Mouse (Mus musculus) cortical plate, adult 2 months (tissue): ENCODE results near the gene Alpl. TPM values are rescaled to one million over a fixed set of nuclear protein-coding genes. Genes with fewer than 3 reads are reported as not detected.

Source experiments
- H3K27ac ChIP-seq: fragments of 200-500 bp; 2 replicates; pipeline ENCODE4 v1.5.1; 2012; ENCODE audit warnings: low read length, control low read depth, inconsistent platforms; ENCODE audit not compliant: insufficient read depth
- H3K4me1 ChIP-seq: fragments of 200-500 bp; 2 replicates; pipeline ENCODE4 v1.6.1; 2011; ENCODE audit warnings: low read length; ENCODE audit not compliant: control insufficient read depth, insufficient read depth
- H3K4me3 ChIP-seq: fragments of 200-500 bp; 2 replicates; pipeline ENCODE4 v1.5.1; 2011; ENCODE audit warnings: mild to moderate bottlenecking, low read length, control low read depth; ENCODE audit not compliant: insufficient read depth
- CTCF ChIP-seq: fragments of 200-500 bp; IDR thresholded peaks from 2 replicates; pipeline ENCODE4 v1.5.1; 2011; ENCODE audit warnings: mild to moderate bottlenecking, control low read depth, low read length; ENCODE audit not compliant: insufficient read depth; ENCODE audit errors: extremely low read depth
- POLR2A ChIP-seq: fragments of 200-500 bp; IDR thresholded peaks from 2 replicates; pipeline ENCODE4 v1.6.1; 2011; ENCODE audit warnings: mild to moderate bottlenecking, low read length, control low read depth; ENCODE audit not compliant: insufficient read depth; ENCODE audit errors: extremely low read depth
- polyA plus RNA-seq: library from polyadenylated mRNA; depleted of rRNA; stranded (reverse); fragments of >200 nt; gene quantifications from 2 replicates; pipeline ENCODE4 v1.2.3, GENCODE M21; 2012; rRNA removed

The Alpl gene
- polyA plus RNA-seq, 1 experiment = 12.9 TPM

- no peak for TF ChIP-seq POLR2A
- no peak for TF ChIP-seq CTCF
- Histone ChIP-seq H3K27ac (no peak overlapping the region), H3K4me1 (peaks cover 19% of the 10 kb centered on the region), H3K4me3 (no peak overlapping the region)
Observed at GRCm38 (mm10) chr4:137695900-137696299, 100.3 kb downstream of the Alpl start.

DNA sequence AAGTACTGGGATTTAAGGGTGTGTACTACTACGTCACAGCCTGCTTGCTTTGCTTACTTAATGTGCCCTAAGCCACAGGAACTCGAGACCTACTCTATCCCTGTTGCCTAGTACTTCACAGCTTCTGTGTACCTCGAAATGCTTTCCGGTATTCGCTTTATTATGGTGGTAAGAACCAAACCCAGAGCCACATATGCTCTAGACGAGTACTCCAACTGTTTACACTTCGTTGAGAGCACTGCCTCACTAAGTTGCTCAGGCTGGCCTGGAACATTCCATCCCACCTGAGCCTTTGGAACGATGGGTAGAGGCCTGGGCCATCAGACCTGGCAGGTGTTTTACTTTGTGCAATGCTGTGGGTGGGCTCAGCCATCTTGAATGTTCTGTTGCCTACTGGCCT lies 100.9 kb downstream of the Alpl start:
- Histone ChIP-seq H3K4me1 (peaks cover 19% of the 10 kb centered on the region), H3K4me3 (no peak overlapping the region), H3K27ac (no peak overlapping the region)
- TF ChIP-seq POLR2A = no peak
- TF ChIP-seq CTCF = no peak

- Histone ChIP-seq H3K4me1 (peaks cover 8% of the 10 kb centered on the region), H3K4me3 (no peak overlapping the region), H3K27ac (no peak overlapping the region)
- TF ChIP-seq CTCF = no peak
- no peak for TF ChIP-seq POLR2A
Observed at GRCm38 (mm10) chr4:137692107-137692902, 103.9 kb downstream of the Alpl start.

Other genes with a start within 250 kb of the Alpl start
- gene Ldlrad2, start 221.8 kb downstream of the Alpl start, polyA plus RNA-seq = not detected in 2 replicates
- gene Usp48, start 202.6 kb downstream of the Alpl start, polyA plus RNA-seq = 147 and 157 TPM in 2 replicates
- 339 and 383 TPM in 2 replicates for gene Rap1gap, start 131.7 kb downstream of the Alpl start, polyA plus RNA-seq
- 29.8 and 38.2 TPM in 2 replicates for gene Ece1, start 65.9 kb upstream of the Alpl start, polyA plus RNA-seq
- gene Eif4g3, start 196.6 kb upstream of the Alpl start, polyA plus RNA-seq = 148 and 164 TPM in 2 replicates